Mouse (Mus musculus) adrenal gland, postnatal 10 days (tissue): ENCODE results near the gene Trp53. TPM values are rescaled to one million over a fixed set of nuclear protein-coding genes. Genes with fewer than 3 reads are reported as not detected.
"Not testable (repeated sequence)": the region's sequence is repeated elsewhere in the genome, so short reads cannot be mapped to it uniquely, and the experiment has no call there.

Source experiments
- DNase-seq: peaks from one replicate; pipeline ENCODE4 v3.0.0; 2021; ENCODE audit warnings: mixed read lengths
- long read RNA-seq, 2 experiments: library from polyadenylated mRNA; stranded (forward); transcript quantifications; one replicate each; pipeline ENCODE4 v2.0.0; 2021
- total RNA-seq, 2 experiments: library from RNA; stranded (reverse); gene quantifications; 2 replicates each; pipeline ENCODE4 v1.2.3; 2021

Trp53 gene
- total RNA-seq: 10 to 100 TPM; 59.9 to 75.9 TPM
- long read RNA-seq, experiment 1, transcript Trp53-203 (11 exons, 1,771 nt): major isoform, 50 of 72 reads
- long read RNA-seq, experiment 1, partial matches to known transcripts: 14 of 72 reads
- long read RNA-seq, experiment 1, other reads (novel, unspliced or antisense): 6 of 72 reads
- long read RNA-seq, experiment 2, transcript Trp53-203 (11 exons, 1,771 nt): major isoform, 89 of 103 reads
- long read RNA-seq, experiment 2, partial matches to known transcripts: 1 of 103 reads
- long read RNA-seq, experiment 2, other reads (novel, unspliced or antisense): 9 of 103 reads

DNA sequence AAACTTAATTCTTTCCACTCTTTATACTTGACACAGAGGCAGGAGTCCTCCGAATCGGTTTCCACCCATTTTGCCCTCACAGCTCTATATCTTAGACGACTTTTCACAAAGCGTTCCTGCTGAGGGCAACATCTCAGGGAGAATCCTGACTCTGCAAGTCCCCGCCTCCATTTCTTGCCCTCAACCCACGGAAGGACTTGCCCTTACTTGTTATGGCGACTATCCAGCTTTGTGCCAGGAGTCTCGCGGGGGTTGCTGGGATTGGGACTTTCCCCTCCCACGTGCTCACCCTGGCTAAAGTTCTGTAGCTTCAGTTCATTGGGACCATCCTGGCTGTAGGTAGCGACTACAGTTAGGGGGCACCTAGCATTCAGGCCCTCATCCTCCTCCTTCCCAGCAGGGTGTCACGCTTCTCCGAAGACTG, at the start of gene Trp53, which contains the start of gene Wrap53:
Gene Trp53, plus strand, starts transcription at position 269 of the 424 bp plus-strand sequence.
Gene Wrap53, minus strand, starts transcription at position 165 of the 424 bp plus-strand sequence.
- peak; percentile 92 for DNase-seq

GRCm38 (mm10) chr11:69530755-69531154, 49.4 kb upstream of the Trp53 start:
- DNase-seq: not testable (repeated sequence)

DNA sequence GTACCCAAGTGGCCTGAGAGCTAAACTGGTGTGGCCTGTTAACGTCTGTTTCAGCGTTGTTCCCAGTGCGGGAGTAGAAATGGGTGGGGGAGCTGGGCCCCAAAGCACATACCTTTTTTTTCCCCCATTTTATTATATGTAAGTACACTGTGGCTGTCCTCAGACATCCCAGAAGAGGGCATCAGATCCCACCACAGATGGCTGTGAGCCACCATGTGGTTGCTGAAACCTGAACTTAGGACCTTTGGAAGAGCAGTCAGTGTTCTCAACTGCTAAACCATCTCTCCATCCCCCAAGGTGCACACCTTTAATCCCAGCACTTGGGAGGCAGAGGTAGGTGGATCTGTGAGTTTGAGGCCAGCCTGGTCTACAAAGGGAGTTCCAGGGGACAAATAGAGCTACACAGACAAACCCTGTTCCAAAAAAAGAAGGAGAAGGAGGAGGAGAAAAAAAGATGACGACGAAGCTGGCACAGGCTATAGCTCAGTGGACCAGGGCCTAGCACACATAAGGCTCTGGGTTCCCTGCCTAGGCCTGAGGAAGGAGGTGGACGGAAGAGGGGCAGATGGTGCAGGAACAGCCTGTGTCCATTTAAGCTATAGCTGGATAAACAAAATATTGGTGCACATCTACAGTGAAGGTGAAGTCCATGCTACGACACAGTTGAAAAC, 47.5 kb upstream of the Trp53 start:
- no peak for DNase-seq

DNA sequence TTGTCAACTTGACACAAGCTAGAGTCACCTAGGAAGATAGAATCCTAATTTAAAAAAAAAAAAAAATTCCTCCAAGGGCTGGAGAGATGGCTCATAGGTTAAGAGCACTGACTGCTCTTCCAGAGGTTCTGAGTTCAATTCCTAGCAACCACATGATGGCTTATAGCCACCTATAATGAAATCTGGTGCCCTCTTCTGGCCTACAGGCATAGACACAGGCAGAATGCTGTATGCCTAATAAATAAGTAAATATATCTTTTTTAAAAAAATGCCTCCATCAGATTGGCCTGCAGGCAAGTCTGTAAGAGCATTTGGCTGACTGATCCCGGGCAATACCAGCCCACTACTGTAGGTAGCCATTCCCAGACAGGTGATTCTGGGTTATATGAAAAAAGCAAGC, 45.2 kb upstream of the Trp53 start:
- no peak for DNase-seq

- DNase-seq: no peak
Measured at GRCm38 (mm10) chr11:69540700-69541099, 39.5 kb upstream of the Trp53 start.

- DNase-seq: not testable (repeated sequence)
Measured at GRCm38 (mm10) chr11:69541741-69542140, 38.4 kb upstream of the Trp53 start.

GRCm38 (mm10) chr11:69543598-69543997, 36.6 kb upstream of the Trp53 start:
- no peak for DNase-seq

DNA sequence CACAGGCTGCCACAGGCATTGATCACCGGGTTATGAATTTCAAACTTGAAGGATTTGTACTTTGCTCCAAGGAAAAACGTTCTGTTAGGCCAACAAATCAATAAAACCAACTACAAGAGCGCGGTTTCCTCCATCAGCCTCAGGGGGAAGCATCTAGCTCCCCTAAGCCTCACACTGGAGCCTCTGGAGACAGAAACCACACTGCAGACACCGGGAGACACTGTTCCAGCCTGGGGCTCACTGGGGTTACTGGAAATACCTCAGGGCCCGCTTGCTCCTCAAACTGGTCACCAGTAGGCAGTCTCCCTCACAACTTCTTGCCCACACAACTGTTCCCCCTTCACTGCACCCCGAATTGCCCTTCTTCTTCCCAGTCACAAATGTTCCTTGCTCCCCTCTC, 34.2 kb upstream of the Trp53 start:
- DNase-seq: peak; percentile 12

GRCm38 (mm10) chr11:69546423-69547053, 33.6 kb upstream of the Trp53 start:
- DNase-seq: peak; percentile 84

DNA sequence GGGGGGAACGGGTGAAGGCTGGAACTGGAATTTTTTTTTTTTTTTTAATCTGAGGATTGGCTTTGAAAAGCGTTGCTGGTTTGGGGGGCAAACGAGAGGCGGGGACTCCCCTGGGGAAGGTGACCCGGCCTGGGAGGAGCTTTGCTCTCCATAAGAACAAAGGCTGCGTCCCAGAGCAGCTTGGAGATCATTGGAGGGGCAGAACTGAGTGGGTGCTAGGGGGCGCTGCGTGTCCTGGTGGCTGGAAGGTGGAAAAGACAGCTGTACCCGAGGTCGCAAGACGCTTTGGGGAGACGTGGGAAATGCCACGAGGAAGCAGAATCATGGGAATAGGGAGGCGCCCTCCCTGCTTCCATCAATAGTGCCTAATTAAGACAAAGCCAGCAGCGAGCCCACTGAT, 33.1 kb upstream of the Trp53 start:
- DNase-seq: peak; percentile 65

- DNase-seq: no peak
Measured at GRCm38 (mm10) chr11:69549060-69549656, 31.0 kb upstream of the Trp53 start, which contains the start of gene Dnah2. TSS of gene Dnah2 (minus strand) at chr11:69549110.

DNA sequence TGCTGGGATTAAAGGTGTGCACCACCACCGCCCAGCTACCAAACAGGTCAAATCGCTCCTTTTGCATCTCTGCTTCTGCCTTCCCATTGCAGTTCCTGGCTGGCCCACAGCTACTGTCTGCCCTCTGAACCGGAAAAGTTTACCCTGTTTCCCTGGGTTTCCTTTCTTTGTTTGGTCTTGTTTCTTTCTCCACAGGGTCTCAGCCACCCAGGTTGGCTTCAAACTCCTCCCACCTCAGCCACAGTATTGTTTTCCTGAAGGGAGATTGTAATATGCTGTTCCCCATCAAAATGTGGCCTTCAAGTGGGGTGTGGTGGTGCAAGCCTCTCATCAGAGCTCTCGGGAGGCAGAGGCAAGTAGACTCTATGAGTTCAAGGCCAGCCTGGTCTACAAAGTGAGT, 28.8 kb upstream of the Trp53 start:
- no peak for DNase-seq

- DNase-seq: no peak
Measured at GRCm38 (mm10) chr11:69552622-69553340, 27.4 kb upstream of the Trp53 start.

DNA sequence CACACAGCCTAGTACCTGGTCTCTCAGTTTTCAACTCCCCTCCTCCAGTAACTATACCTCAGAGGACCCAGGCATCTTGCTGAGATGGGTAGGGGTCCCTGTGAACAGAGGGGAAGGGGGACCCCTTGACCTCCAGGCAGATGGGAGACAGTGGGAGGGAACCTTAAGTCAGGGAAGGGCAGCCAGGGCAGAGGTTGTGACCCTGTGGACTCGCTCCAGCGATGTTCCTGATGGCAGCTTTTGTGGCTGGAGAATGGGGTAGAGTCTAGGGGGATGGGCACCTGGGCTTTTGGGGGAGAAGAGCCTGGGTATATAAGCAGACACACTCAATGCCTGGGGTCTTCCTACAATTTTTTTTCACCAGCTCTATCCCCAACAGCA, 26.8 kb upstream of the Trp53 start:
- DNase-seq: no peak

- DNase-seq: no peak
Measured at GRCm38 (mm10) chr11:69554539-69555140, 25.5 kb upstream of the Trp53 start.

DNA sequence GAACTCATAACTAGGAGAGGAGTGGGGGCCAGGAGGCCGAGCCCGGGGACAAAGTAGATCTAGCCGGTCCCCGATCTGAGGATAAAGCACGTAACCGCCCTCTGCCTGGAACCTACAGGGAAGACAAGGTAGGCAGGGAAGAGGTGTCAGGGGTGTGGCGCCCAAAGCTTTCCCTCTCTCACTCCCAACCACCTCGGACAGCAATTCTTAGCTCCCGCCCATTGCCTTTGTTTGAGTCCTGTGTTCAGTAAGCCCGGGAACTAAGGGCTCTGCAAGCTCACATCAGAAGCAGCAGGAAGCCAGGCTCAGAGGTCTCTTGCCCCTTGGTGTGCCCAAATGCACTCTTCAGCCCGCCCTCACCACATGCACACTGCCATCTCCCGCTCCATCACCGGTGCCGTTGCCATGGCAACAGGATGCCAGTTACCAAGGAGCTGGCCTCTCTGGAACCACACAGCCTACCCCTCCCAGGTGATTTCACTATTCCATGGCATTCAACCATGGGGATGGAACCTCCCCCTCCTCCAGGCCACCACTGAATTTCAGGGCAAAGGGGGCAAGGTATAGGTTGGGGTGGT, 22.7 kb upstream of the Trp53 start:
- DNase-seq: peak; percentile 18

DNA sequence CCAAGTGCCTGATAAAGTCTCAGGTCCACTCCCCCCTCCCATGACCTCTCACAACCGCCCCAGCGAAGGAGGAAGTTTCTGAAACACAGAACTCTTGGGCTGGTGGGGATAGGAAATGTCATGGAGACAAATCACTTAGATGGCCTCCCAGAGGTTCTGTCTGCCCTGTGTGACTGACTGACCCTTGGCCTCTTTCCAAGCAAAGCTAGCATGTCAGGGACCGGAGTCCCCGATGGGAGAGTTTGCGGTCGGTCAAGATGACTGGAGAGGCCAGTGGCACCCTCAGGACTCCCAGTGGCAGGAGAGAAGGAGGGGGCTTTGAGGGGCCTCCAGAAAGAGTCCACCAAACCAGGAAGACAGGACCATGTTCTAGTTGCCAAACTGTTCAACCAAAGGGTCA, 21.4 kb upstream of the Trp53 start:
- peak; percentile 19 for DNase-seq

DNA sequence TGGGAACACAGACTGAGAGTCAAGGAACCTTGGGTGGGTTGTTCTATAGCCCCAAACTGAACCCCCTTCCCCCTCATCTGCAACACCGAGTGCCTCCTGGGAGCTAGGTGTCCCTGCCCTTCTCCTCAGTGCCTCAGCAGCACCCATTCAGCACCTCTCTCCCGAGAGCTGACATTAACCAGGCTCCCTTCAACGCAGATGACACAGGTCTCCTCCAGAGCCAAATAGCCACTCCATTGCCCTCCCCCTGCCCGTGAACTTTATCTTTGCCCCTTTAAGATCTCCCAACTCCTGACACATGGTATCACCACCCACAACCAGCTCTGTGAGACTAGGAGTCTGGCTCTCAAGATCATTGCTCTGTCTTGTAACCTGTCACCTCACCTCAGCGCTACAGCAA, 21.0 kb upstream of the Trp53 start:
- no peak for DNase-seq

DNA sequence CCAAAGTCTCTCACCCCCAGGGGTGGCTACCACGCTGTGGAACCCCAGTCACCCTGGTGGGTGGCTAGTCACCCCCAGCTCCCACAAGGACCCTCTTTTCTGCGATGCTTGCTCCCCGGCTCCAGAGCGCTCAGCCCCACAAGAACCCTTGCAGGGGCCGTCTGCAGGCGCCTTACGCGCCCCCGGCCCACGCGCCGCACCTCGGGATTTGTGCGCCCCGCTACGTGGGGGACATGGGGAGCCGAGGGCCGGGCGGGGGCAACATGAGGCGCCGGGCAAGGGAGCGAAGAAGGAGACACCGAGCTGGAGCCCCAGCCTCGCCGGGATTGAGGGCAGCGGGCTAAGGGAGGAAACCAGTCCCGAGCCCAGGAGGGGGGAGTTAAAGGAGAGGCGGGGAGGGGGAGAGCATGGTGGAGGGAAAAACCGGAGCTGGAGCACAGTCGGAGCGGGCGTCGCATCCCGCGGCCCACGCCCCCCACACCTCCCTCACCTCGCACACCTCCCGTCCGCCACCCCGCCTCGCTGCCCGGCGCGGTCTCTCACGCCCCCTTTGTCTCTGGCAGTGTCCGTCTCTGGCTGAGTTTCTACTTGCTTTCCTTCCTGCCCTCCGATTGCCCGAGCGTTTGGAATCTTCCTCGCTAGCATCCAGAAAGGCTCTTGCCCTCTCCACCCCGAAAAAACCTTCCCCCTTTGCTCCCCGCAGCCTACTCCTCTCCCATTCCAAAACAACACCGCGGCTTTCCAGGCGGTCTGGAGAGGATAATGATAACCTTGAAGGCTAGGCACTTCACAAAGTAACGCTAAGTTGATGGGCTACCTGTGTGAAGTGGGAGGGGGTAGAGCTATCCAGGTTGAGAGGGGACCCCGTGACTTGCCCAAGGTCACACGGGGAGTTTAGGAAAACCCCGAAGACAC, 20.1 kb upstream of the Trp53 start, which contains the start of gene Efnb3:
Gene Efnb3, minus strand, starts transcription at position 355 of the 915 bp plus-strand sequence.
- DNase-seq: peak; percentile 31
